12 mouse cellular contexts compared by ENCODE assay signal in the genomic region with DNA sequence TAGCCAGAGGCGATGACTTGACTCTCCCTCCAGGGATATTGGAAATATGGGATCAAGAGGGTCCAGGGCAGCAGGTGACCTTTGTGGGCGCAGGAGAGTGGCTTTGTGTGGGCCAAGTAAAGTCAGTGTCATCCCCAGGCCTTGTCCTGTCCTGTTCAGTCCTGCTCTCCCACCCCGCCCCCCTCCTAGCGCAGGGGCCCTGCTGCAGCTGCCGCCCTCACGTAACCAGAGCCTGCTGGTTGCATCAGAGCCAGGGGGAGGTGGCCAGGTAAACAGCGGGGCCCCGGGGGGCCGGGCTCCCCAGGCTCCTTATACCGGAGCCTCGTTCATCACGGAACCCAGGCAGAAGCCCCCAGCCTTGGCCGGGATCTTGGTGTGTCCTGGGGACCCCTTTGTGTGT. TPM values are rescaled to one million over a fixed set of nuclear protein-coding genes. Genes with fewer than 3 reads are reported as not detected.
DNase-seq lines count a peak whose midpoint lies in the region; ATAC-seq lines count a peak whose summit lies in the region.
"Had no signal": no experiment of that assay in that cellular context is flagged by ENCODE, and none has a peak within 500 bp of the region (broad histone marks: within the 10 kb centered on the region; RNA-seq: fewer than 3 reads in every experiment).

No protein-coding gene starts in this region.

- WGBS in kidney, embryonic 14.5 days, result 12% methylated on average over 13 of the region's 13 CpGs
- 16% methylated on average over 13 of the region's 13 CpGs for WGBS in embryonic facial prominence, embryonic 13.5 days
- WGBS in liver, embryonic 13.5 days (ENCODE audit: insufficient replicate concordance), result 32% methylated on average over 13 of the region's 13 CpGs

- H3K9me3 ChIP-seq in kidney, embryonic 14.5 days (ENCODE audit: control insufficient read depth, low read length), result no peaks in the 10 kb centered on the region
- no peaks in the 10 kb centered on the region for H3K9me3 ChIP-seq in embryonic facial prominence, embryonic 13.5 days
- no peaks in the 10 kb centered on the region for H3K9me3 ChIP-seq in liver, embryonic 13.5 days (replicated peaks)

- H3K4me3 ChIP-seq in kidney, embryonic 14.5 days (ENCODE audit: low read length), result no peak overlapping the region
- H3K4me3 ChIP-seq in embryonic facial prominence, embryonic 13.5 days, result no peak overlapping the region
- H3K4me3 ChIP-seq in liver, embryonic 13.5 days (replicated peaks), result no peak overlapping the region

- ATAC-seq in kidney, embryonic 14.5 days (ENCODE audit: low FRiP score, low TSS enrichment), result peak; percentile 34
- ATAC-seq in embryonic facial prominence, embryonic 13.5 days (ENCODE audit: insufficient number of reproducible peaks, insufficient read depth, low FRiP score, low TSS enrichment, low read depth), result 0 out of 2 replicates have a peak, but pooled peaks have one; percentile 43
- ATAC-seq in liver, embryonic 13.5 days (ENCODE audit: low read depth), result no peak

- no peak overlapping the region for H3K4me2 ChIP-seq in kidney, embryonic 14.5 days (replicated peaks; ENCODE audit: low read depth, low read length)
- H3K4me2 ChIP-seq in embryonic facial prominence, embryonic 13.5 days, result peak overlapping the region; percentile 36
- H3K4me2 ChIP-seq in liver, embryonic 13.5 days, result peak overlapping the region; percentile 18; the same call in 1 of the 2 replicates

- peak; percentile 15 for DNase-seq in cerebellum, adult 11-12 months
- DNase-seq in cerebellum, adult 9-11 months, result no peak
- no peak for DNase-seq in kidney, adult 8-10 months
- DNase-seq in liver, embryonic 13.5 days, result no peak
- no peak for DNase-seq in urinary bladder, postnatal 14 days (ENCODE audit: low spot score)
- no peak for DNase-seq in MN1 (ENCODE audit: low spot score)
- DNase-seq: adrenal gland, adult 8-10 months; heart, adult 11 months; lung, postnatal 4 days; thymus, postnatal 25 days had no signal

- H3K36me3 ChIP-seq in kidney, embryonic 14.5 days (ENCODE audit: control insufficient read depth, insufficient read depth, low read length), result peaks cover 17% of the 10 kb centered on the region
- H3K36me3 ChIP-seq in embryonic facial prominence, embryonic 13.5 days, result peaks cover 22% of the 10 kb centered on the region
- peaks cover 18% of the 10 kb centered on the region for H3K36me3 ChIP-seq in liver, embryonic 13.5 days

- H3K27ac ChIP-seq in kidney, embryonic 14.5 days (ENCODE audit: low read depth, low read length), result no peak overlapping the region
- H3K27ac ChIP-seq in embryonic facial prominence, embryonic 13.5 days, result no peak overlapping the region
- H3K27ac ChIP-seq in liver, embryonic 13.5 days, result no peak overlapping the region

- H3K9ac ChIP-seq in kidney, embryonic 14.5 days (ENCODE audit: low read depth, low read length), result no peak overlapping the region
- peak overlapping the region; percentile 58 for H3K9ac ChIP-seq in embryonic facial prominence, embryonic 13.5 days
- H3K9ac ChIP-seq in liver, embryonic 13.5 days, result no peak overlapping the region

- H3K4me1 ChIP-seq in kidney, embryonic 14.5 days (ENCODE audit: control insufficient read depth, insufficient read depth, low read length), result peaks cover 4% of the 10 kb centered on the region; the same call in 1 of the 2 replicates
- H3K4me1 ChIP-seq in embryonic facial prominence, embryonic 13.5 days, result peaks cover 9% of the 10 kb centered on the region
- H3K4me1 ChIP-seq in liver, embryonic 13.5 days (replicated peaks), result peaks cover 11% of the 10 kb centered on the region

- no peaks in the 10 kb centered on the region for H3K27me3 ChIP-seq in kidney, embryonic 14.5 days (ENCODE audit: control insufficient read depth, insufficient read depth, low read length)
- peaks cover 15% of the 10 kb centered on the region for H3K27me3 ChIP-seq in embryonic facial prominence, embryonic 13.5 days
- peaks cover 15% of the 10 kb centered on the region for H3K27me3 ChIP-seq in liver, embryonic 13.5 days

RNA-seq across cellular contexts. Expression of a gene that starts 10.6 kb away (rescaled TPM):
- 0.30 and 0.97 TPM in 2 replicates for polyA plus RNA-seq in kidney, embryonic 14.5 days (2014; fragmentation: Nextera tagmentation; extraction: Ambion mirVana)
- 2.0 and 4.2 TPM in 2 replicates for polyA plus RNA-seq in embryonic facial prominence, embryonic 13.5 days (2015; fragmentation: Nextera tagmentation; extraction: Ambion mirVana)
- 0.08 and 0.17 TPM in 2 replicates for polyA plus RNA-seq in liver, embryonic 13.5 days (2015; fragmentation: Nextera tagmentation; extraction: Ambion mirVana)

RNA-seq across cellular contexts. Expression of a gene that starts 10.9 kb away (rescaled TPM):
- polyA plus RNA-seq in kidney, embryonic 14.5 days (2014; fragmentation: Nextera tagmentation; extraction: Ambion mirVana), result 49.6 and 64.5 TPM in 2 replicates
- 56.1 and 57.4 TPM in 2 replicates for polyA plus RNA-seq in embryonic facial prominence, embryonic 13.5 days (2015; fragmentation: Nextera tagmentation; extraction: Ambion mirVana)
- 25.0 and 25.8 TPM in 2 replicates for polyA plus RNA-seq in liver, embryonic 13.5 days (2015; fragmentation: Nextera tagmentation; extraction: Ambion mirVana)

RNA-seq across cellular contexts. Expression of a gene that starts 11.2 kb away (rescaled TPM):
- 18.6 and 19.6 TPM in 2 replicates for polyA plus RNA-seq in kidney, embryonic 14.5 days (2014; fragmentation: Nextera tagmentation; extraction: Ambion mirVana)
- 26.4 and 27.5 TPM in 2 replicates for polyA plus RNA-seq in embryonic facial prominence, embryonic 13.5 days (2015; fragmentation: Nextera tagmentation; extraction: Ambion mirVana)
- 6.6 and 7.1 TPM in 2 replicates for polyA plus RNA-seq in liver, embryonic 13.5 days (2015; fragmentation: Nextera tagmentation; extraction: Ambion mirVana)

RNA-seq across cellular contexts. Expression of a gene that starts 19.0 kb away (rescaled TPM):
- 25.5 and 40.7 TPM in 2 replicates for polyA plus RNA-seq in kidney, embryonic 14.5 days (2014; fragmentation: Nextera tagmentation; extraction: Ambion mirVana)
- 26.7 and 28.4 TPM in 2 replicates for polyA plus RNA-seq in embryonic facial prominence, embryonic 13.5 days (2015; fragmentation: Nextera tagmentation; extraction: Ambion mirVana)
- 26.2 and 28.5 TPM in 2 replicates for polyA plus RNA-seq in liver, embryonic 13.5 days (2015; fragmentation: Nextera tagmentation; extraction: Ambion mirVana)

RNA-seq across cellular contexts. Expression of a gene that starts 22.0 kb away (rescaled TPM):
- 43.6 and 47.5 TPM in 2 replicates for polyA plus RNA-seq in kidney, embryonic 14.5 days (2014; fragmentation: Nextera tagmentation; extraction: Ambion mirVana)
- polyA plus RNA-seq in embryonic facial prominence, embryonic 13.5 days (2015; fragmentation: Nextera tagmentation; extraction: Ambion mirVana), result 68.5 and 70.5 TPM in 2 replicates
- polyA plus RNA-seq in liver, embryonic 13.5 days (2015; fragmentation: Nextera tagmentation; extraction: Ambion mirVana), result 27.8 and 31.4 TPM in 2 replicates
